Mouse (Mus musculus): ENCODE measurements around the gene A630023A22Rik. TPM values are rescaled to one million over a fixed set of nuclear protein-coding genes. Genes with fewer than 3 reads are reported as not detected.

A630023A22Rik gene
- total RNA-seq, 2 experiments from 2014 or later = not detected

DNA sequence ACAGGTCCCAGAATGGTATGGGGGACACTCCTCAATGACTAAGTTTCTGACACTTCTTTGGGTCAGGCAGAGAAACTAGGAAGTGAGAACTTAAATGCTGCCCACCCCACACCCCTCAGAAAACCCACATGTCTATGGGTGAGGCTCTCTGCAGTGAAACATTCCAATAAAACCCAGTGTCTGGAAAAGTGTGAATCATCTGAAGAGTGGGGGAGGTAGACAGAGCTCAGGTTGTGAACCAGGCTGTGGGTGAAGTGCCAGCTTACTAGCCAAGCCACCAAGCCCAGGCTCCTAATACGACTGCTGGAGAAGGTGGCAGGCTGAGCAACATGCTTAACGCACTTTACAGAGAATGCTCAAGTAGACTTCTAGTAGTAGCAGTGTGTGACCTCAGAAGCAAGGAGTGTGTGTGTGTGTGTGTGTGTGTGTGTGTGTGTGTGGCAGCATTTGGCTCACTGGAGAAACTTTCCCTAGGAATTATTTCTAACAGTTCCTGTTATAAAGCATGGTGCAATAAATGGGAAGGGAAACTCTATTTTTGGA, 14.6 kb downstream of the A630023A22Rik start:
- no peak for DNase-seq (ENCODE audit: low spot score in 2 of 2)

DNA sequence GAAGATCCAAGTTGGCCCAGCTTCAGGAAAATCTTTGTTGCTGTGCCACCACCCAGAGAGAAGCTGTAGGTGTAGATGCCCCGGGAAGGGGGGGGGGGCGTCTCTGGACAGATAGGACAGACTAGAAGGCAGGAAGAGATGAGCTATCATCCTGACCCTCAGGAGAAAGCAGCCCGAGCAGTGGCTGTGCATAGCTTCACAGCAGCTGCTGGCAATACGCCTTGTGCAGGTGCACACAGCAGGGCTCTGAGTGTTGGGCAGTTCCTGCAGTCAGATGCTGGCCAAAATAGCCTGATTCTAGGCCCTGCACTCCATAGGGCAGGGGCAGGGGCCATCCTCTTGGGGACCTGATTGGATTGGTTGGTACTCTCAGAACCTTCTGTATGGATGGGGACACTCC, 15.7 kb downstream of the A630023A22Rik start:
- no peak for DNase-seq (ENCODE audit: low spot score in 2 of 2)

DNA sequence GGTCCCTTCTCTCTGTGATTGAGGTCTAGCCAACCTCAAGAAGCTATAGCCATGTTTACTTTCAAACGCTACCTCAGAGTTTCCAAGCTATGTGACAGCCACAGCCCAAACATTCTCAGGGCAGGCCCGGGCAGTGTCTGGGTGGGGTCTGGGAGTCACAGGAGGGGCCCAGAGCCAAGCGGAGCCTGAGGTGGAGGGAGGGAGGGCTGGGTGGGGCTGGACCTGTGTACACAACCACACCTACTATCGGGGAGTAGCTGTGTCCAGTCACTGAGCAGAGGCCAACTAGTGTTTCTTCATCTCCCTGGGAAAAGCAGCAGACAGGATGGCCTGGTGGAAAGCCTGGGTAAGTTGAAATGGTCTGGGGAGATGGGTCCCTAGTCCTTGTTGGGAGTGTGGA, 16.8 kb downstream of the A630023A22Rik start, which contains the start of gene Anxa8:
Gene Anxa8, plus strand, starts transcription at position 251 of the 400 bp plus-strand sequence.
- no peak for DNase-seq (ENCODE audit: low spot score in 2 of 2)

DNA sequence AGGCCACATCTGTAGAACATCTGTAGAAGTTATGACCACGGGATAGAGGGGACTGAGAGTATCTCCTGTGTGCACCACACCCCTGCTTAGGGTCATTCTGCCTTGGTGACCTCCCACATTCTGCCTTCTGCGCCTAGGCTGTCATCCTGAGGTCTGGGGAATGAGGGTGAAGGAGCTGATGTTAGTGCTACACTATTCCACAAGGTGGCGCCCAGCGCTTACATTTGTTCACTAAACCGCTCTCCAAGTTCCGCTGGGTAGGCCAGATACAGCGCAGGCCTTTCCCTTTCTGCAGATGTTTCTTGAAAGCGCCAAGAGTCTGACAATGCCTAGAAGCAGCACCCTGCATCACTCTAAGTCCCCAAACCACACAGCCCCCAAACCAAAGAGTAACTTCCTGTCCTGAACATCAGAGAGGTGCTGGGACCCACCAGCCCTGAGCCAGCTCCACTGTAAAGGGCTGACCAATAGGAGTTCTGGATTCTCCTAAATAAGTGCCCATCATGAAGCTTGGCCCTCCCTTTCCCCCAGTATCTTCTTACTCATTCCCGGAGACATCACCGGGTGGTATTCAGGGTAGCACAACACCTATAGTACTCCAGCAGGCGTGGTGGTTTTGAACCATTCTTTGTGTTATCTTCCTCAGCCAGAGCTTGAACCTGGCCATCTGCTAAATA, 22.1 kb downstream of the A630023A22Rik start:
- DNase-seq (ENCODE audit: low spot score in 2 of 2) = peak; percentile 80 to 83

DNA sequence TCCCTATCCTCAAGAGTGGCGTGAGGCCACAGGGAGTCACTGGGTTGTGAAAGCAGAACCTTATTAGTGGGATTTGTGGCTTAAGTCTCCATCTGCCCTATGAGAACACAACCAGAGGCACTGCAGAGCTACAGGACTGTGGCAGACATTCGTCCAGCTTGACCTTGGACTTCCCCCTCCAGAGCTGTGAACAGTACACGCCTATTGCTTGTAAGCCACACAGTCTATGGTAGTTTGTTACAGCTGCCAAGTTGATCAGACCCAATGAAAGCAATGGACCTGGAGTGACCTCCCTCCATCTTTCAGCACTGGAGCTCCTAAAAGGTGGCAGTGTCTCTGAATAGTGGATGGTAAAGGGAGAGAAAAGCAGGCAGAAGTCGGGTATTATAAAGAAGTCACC, 24.3 kb downstream of the A630023A22Rik start:
- DNase-seq (ENCODE audit: low spot score in 2 of 2) = no peak

DNA sequence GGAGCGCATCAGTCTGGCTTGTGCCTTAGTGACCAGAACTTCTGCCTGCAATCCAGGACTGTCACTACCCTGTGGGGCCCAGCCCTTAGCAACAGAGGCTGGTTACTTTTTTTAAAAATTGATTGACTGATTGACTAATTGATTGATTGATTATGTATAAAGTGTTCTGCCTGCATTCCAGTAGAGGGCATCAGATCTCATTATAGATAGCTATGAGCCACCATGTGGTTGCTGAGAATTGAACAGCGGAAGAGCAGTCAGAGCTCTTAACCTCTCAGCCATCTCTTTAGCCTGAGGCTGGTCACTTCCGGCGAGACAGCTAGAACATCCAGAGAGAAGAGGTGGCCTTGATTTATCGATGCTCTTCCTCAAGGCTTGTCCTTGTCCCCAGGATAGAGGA, 25.3 kb downstream of the A630023A22Rik start:
- DNase-seq (ENCODE audit: low spot score in 2 of 2) = no peak

DNA sequence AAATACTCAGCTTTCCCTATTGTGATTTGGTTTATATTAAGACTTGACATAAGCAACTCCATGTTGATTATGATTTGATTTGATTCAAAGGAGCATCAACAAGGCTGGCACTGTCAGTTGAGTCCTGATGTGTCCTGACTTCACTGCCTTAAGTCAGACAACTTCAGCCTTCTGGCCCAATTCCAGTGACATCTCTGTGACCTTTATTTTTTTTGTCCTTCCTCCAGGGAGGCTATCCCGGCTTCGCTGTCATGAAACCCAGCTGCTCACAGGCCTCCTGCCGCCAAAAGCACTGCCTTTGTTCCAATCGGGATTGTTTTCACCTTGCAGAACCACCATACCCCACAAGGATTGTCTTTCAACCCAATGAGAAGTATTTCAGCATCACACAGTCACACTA, 27.2 kb downstream of the A630023A22Rik start:
- no peak for DNase-seq (ENCODE audit: low spot score in 2 of 2)

DNA sequence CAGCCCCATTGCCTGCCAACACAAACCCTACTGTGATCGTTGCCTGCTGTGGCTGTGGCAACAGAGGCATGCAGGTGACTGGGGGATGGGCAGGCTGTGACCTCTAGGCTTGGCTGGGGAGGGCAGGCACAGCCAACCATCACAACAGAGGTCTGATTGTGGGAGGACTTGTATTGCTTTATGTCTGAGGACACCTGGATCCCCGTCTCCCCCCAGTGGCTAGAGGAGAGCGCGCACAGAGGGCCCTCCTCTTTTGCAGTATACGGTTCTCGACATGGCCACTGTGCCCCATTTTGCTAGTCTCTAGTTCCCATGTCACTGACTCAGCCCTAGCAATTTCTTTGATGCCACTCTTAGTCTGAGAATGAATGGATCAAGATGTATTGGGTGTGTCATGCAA, 30.9 kb downstream of the A630023A22Rik start:
- DNase-seq (ENCODE audit: low spot score in 2 of 2) = no peak

DNA sequence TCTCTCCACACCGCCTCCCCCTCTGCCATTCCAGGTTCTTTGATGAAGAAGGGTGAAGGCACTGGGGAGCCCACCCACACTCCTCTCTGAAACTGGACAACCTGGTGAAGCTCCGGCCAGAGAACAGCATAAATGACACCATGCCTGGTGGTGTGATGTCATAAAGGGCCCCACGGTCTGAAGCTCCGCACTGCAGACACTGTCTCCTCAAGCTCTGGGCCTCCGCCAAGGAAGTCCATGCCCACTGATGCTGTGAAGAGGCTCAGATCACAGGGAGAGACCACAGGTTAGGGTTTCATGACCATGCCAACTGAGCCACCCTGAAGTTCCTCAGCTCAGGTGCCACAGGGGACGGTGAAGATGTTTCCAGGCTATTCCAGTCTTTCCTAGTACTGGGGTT, 50.0 kb downstream of the A630023A22Rik start, which contains the start of gene Antxrl:
Gene Antxrl, plus strand, starts transcription at position 192 of the 400 bp plus-strand sequence.
- no peak for DNase-seq (ENCODE audit: low spot score in 2 of 2)

DNA sequence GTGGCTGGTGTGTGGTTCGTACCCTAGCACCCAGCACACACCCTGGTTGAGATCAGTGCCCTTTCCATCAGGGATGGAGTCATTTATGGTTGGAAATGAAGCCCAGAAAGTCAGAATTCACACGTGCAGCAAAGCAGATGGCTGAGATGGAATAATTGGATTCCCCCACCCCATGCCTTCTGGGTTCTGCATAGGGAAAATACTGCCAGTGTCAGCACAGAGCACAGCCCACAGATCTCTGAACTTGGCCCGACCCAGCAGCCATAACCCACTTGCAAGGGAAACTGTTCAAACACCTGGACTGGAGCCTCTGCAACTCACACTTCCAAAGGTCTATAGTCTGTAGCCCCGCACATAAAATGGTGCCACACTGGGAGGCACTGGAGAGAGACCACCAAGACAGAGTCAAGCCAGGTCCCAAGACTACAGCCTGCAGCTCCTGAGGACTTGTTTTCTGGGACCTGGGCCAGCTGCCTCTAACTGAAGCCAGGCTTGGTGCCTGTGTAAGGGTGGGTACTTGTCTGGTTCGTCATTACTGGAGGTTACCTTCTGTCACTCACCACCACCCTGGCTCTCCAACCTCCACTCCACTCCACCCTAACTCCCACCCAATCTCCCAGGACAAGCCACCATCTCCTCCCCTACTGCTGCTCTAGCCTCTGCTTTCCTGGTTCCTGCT, 52.3 kb downstream of the A630023A22Rik start:
- DNase-seq (ENCODE audit: low spot score in 2 of 2) = peak in 1 of 2 experiments; percentile 22

DNA sequence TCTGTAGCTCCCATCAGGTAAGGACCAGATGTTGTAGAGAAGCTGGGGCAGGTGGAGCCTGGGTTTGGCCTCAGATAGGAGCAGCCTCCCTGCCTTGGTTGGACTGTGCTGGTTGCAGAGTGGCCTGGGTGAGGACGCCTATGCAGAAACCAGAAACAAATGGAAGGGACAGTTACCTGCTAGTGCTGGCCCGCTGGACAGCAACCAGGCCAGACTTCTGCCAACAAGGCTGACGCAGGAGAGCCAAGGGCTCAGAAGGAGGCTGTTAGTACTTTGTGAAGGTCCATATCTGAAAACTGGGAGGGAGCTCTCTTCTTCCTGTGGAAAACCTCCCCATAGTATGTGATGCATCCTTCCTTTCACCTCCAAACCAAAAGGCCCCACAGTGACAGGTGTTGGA, 59.2 kb downstream of the A630023A22Rik start:
- DNase-seq (ENCODE audit: low spot score in 2 of 2) = no peak

DNA sequence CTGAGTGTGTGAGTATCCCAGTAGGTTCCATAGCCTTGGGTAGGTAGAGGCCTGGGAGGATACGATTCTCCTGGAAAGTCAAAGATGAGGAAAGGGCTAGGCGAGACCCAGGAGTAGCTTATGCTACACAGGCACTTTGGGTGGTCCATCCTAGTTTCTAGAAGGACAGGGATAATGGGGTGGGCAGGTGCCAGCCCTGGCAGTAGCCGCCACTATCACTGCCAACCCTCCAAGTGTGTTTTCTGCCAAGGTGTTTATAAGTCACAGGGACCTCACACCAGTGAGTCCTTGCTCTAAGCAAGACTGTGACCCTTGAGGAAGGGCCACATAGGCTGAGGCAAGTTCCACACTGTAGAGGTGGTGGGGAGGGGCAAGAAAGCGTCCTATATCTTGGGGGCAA, 61.3 kb downstream of the A630023A22Rik start:
- no peak for DNase-seq (ENCODE audit: low spot score in 2 of 2)

DNA sequence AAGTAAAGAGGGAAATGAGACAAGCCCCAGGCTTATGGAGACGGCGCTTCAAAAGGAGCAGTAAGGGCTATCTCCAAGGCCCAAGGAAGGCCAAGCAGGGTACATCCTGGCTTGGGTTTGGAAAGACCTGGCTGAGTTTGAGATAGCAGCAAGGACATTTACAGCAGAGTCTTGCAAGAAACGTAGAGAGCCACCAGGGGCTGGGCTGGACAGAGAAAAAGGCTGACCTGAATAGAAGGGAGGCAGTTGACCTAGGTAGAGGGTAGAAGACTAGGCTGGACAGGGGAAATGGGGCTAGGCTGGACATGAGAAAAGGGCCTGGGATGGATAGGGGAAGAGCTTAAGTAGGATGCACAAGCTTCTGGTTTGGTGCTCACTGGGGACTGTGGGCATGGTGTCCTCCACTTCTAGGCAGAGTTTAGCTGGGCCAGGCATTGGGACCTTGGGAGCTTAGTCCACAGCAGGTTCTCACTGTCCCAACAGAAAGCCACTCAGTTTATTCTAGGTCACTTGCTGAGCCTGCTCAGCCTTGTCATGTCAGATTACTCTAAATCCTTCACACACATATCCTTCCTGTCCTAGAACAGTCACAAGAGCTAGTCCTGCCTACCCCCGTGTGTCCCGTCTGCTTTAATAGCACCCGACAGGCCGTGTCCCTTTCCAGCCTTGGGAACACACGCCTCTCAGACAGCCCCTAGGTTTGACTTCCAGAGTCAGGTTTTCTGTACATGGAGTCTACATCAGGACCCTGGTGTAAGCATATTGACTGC, 68.5 kb downstream of the A630023A22Rik start:
- DNase-seq (ENCODE audit: low spot score in 2 of 2) = no peak

DNA sequence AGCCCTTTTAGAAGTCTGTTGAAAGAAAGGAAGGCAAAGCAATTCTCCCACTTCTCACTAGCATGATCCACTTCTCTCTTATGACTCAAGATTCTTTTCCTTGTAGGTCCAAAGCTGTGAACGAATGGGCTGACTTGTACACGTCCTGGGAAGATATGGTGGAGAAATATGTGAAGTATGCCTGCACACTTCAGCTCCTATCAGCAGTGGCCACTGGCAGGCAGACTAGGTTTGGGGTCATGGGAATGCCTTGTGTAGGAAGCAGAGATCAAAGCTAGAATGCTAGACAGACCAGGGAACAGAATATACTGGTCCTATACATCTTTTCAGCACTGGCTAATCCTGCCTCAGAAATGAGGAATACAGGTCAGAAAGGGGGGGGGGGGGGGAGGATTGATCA, 75.8 kb downstream of the A630023A22Rik start:
- no peak for DNase-seq (ENCODE audit: low spot score in 2 of 2)

DNA sequence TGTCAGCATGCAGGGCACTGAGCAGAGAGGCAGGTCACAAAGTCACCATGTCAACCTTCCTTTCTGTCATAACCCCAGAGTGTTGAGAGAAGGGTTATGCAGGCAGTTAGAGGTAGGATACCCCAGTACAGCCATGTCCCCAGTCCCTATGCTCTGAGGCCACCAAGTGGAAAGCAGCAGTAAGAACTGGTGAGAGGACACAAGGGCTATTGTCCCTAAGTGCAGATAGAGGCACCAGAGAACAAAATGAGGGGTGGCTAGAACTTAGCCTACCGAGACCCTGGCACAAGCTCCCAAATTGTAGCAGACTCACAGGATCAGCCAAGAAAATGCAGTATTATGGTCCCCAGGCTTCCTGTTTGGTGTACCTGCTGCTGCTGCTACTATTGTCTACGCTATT, 85.6 kb downstream of the A630023A22Rik start:
- DNase-seq (ENCODE audit: low spot score in 2 of 2) = no peak

DNA sequence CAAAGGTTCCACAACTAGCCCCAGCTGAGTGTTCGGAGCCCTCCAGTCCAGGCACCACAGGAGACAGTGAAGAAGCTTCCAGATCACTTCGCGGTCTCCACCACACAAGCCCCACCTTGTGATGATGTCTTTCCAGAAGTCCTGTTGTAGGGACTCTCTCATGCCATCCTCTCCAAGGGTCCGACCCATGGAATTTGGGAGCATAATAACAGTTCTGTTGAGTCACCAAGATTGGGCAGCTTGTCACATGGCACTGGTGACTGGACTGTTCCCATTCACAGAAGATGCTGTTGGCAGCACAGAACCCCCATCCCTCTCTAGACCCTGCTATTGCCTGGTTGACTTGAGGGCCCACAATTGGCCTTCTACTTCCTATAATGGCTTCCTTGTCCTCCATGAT, 86.2 kb downstream of the A630023A22Rik start, which contains the start of gene Gm5460:
Gene Gm5460, plus strand, starts transcription at position 378 of the 400 bp plus-strand sequence.
- DNase-seq (ENCODE audit: low spot score in 2 of 2) = no peak

DNA sequence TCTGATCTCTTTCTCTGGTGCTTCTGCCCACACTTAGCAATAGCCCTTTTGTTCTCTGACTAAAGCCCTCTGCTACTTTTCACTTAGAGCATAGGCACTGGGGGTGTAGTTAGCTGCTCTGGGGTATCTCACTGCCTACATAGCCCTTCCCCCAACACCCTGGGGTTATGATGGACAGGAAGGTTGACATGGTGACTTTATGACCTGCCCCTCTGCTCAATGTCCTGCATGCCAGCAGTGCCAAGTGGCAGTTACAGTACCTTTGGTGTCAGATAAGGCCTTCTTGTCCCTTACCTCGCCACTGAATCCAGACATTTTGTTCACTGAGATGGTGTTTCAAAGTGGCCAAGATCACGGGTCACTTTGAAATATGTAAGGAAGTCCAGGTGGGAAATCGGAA, 87.5 kb downstream of the A630023A22Rik start, which contains the start of gene Gm30083:
Gene Gm30083, minus strand, starts transcription at position 120 of the 400 bp plus-strand sequence.
- DNase-seq (ENCODE audit: low spot score in 2 of 2) = no peak

DNA sequence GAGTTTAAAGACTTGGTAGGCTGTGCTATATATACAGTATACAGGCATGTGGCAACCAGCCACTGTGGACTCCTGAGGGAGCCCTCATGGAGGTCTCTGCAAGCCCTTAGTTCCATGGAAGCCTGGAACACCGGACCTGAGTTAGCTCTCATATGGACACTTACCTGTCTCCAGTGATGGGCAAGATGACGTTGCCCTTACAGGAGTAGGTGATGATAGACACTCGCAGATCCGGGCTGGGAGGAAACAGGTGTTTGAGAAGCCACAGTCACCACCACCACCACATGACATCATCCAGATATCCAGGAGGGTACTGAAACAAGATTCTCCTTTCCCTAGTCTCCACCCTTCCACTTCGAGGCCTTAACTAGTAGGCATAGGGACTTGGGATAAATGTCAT, 100.2 kb downstream of the A630023A22Rik start:
- DNase-seq (ENCODE audit: low spot score in 2 of 2) = no peak

DNA sequence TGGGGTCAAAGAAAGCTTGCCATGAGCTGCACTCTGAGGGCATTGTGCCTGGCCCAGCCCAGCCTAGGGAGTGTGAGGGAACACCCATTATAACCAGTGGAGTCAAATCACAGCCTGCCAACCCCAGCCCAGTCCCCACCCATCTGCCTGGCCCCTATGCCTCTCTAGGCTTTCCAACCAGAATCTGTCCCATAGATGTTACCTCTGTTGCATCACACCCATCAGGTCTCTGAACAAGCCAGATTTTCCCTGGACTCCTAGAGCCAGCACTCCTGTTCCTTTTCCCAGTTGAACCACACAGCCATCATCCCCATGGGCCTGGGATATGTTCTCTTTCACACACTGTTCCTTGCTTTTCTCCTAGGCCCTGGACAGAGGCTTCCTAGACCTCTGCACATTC, 101.1 kb downstream of the A630023A22Rik start:
- no peak for DNase-seq (ENCODE audit: low spot score in 2 of 2)
